Mouse (Mus musculus): ENCODE results near the gene Clcn6. TPM values are rescaled to one million over a fixed set of nuclear protein-coding genes. Genes with fewer than 3 reads are reported as not detected.

Clcn6 gene
- polyA plus RNA-seq, 1 experiment from 2014 or later: 2.4 TPM

- peaks cover 9% of the 10 kb centered on the region for H3K4me1 ChIP-seq
These were observed 72.9 kb downstream of the Clcn6 start for GRCm38 (mm10) chr4:147965712-147966111.

GRCm38 (mm10) chr4:147963623-147964022, 75.0 kb downstream of the Clcn6 start:
- peaks cover 11% of the 10 kb centered on the region; the same call in 1 of the 2 replicates for H3K27me3 ChIP-seq (replicated peaks)
- no peak overlapping the region for H3K4me3 ChIP-seq
- 76% methylated on average over 15 of the region's 15 CpGs for WGBS (ENCODE audit: insufficient replicate concordance)
- H3K27ac ChIP-seq: no peak overlapping the region
- no peaks in the 10 kb centered on the region for H3K9me3 ChIP-seq (replicated peaks)
- H3K4me2 ChIP-seq: no peak overlapping the region
- H3K36me3 ChIP-seq: no peaks in the 10 kb centered on the region
- ATAC-seq: no peak
- H3K4me1 ChIP-seq: no peaks in the 10 kb centered on the region
- no peak overlapping the region for H3K9ac ChIP-seq

More at GRCm38 (mm10) chr4:147965712-147966111, 72.9 kb downstream of the Clcn6 start:
- no peaks in the 10 kb centered on the region for H3K36me3 ChIP-seq
- H3K4me2 ChIP-seq: no peak overlapping the region
- ATAC-seq: no peak
- H3K4me3 ChIP-seq: no peak overlapping the region
- no peak overlapping the region for H3K9ac ChIP-seq
- H3K9me3 ChIP-seq (replicated peaks): no peaks in the 10 kb centered on the region
- no peak overlapping the region for H3K27ac ChIP-seq
- H3K27me3 ChIP-seq (replicated peaks): peaks cover 14% of the 10 kb centered on the region; the same call in 1 of the 2 replicates
- 59% methylated on average over 7 of the region's 7 CpGs for WGBS (ENCODE audit: insufficient replicate concordance)

- no peaks in the 10 kb centered on the region for H3K9me3 ChIP-seq (replicated peaks)
- no peak overlapping the region for H3K4me2 ChIP-seq
- no peaks in the 10 kb centered on the region for H3K4me1 ChIP-seq
- H3K4me3 ChIP-seq: no peak overlapping the region
- no peak overlapping the region for H3K9ac ChIP-seq
- no peak for ATAC-seq
- H3K36me3 ChIP-seq: no peaks in the 10 kb centered on the region
- peaks cover 11% of the 10 kb centered on the region; the same call in 1 of the 2 replicates for H3K27me3 ChIP-seq (replicated peaks)
- H3K27ac ChIP-seq: no peak overlapping the region
- 56% methylated on average over 6 of the region's 6 CpGs for WGBS (ENCODE audit: insufficient replicate concordance)
These were observed 75.8 kb downstream of the Clcn6 start for GRCm38 (mm10) chr4:147962781-147963180.

- ATAC-seq: peak; percentile 57
- WGBS (ENCODE audit: insufficient replicate concordance): 28% methylated on average over 6 of the region's 6 CpGs
- peaks cover 11% of the 10 kb centered on the region; the same call in 1 of the 2 replicates for H3K27me3 ChIP-seq (replicated peaks)
These were observed 78.5 kb downstream of the Clcn6 start for GRCm38 (mm10) chr4:147959881-147960831.

GRCm38 (mm10) chr4:147957141-147957540, 81.5 kb downstream of the Clcn6 start:
- no peak for ATAC-seq
- Histone ChIP-seq H3K4me3 (no peak overlapping the region), H3K4me2 (no peak overlapping the region), H3K4me1 (no peaks in the 10 kb centered on the region), H3K9me3 (replicated peaks) (no peaks in the 10 kb centered on the region), H3K36me3 (no peaks in the 10 kb centered on the region), H3K27ac (no peak overlapping the region), H3K9ac (no peak overlapping the region), H3K27me3 (replicated peaks) (peaks cover 5% of the 10 kb centered on the region; the same call in 1 of the 2 replicates)
- WGBS (ENCODE audit: insufficient replicate concordance): 39% methylated on average over 11 of the region's 11 CpGs

More at GRCm38 (mm10) chr4:147959881-147960831, 78.5 kb downstream of the Clcn6 start:
- Histone ChIP-seq H3K4me3 (no peak overlapping the region), H3K4me2 (no peak overlapping the region), H3K9ac (no peak overlapping the region), H3K27ac (no peak overlapping the region), H3K9me3 (replicated peaks) (no peaks in the 10 kb centered on the region), H3K36me3 (no peaks in the 10 kb centered on the region), H3K4me1 (no peaks in the 10 kb centered on the region)

Other genes with a start within 250 kb of the Clcn6 start
- 7.2 and 8.3 TPM in 2 replicates for gene Zfp984, start 229.0 kb downstream of the Clcn6 start, polyA plus RNA-seq (2016; fragmentation: Nextera tagmentation; extraction: Ambion mirVana)
- gene Zfp933, start 190.5 kb downstream of the Clcn6 start, polyA plus RNA-seq (2016; fragmentation: Nextera tagmentation; extraction: Ambion mirVana): 1.4 and 1.5 TPM in 2 replicates
- 34.6 and 36.0 TPM in 2 replicates for gene Miip, start 170.0 kb downstream of the Clcn6 start, polyA plus RNA-seq (2016; fragmentation: Nextera tagmentation; extraction: Ambion mirVana)
- 3.8 and 4.1 TPM in 2 replicates for gene Fv1, start 169.8 kb downstream of the Clcn6 start, polyA plus RNA-seq (2016; fragmentation: Nextera tagmentation; extraction: Ambion mirVana)
- 25.4 and 27.1 TPM in 2 replicates for gene Mfn2, start 134.1 kb downstream of the Clcn6 start, polyA plus RNA-seq (2016; fragmentation: Nextera tagmentation; extraction: Ambion mirVana)
- 26.4 TPM in 2 replicates for gene Plod1, start 102.1 kb downstream of the Clcn6 start, polyA plus RNA-seq (2016; fragmentation: Nextera tagmentation; extraction: Ambion mirVana)
- gene 2510039O18Rik, start 97.9 kb downstream of the Clcn6 start, polyA plus RNA-seq (2016; fragmentation: Nextera tagmentation; extraction: Ambion mirVana): 19.1 and 21.0 TPM in 2 replicates
- not detected in 2 replicates for gene Nppb, start 53.0 kb downstream of the Clcn6 start, polyA plus RNA-seq (2016; fragmentation: Nextera tagmentation; extraction: Ambion mirVana)
- gene Nppa, start 38.1 kb downstream of the Clcn6 start, polyA plus RNA-seq (2016; fragmentation: Nextera tagmentation; extraction: Ambion mirVana): 1.3 and 2.0 TPM in 2 replicates
- 14.0 and 14.7 TPM in 2 replicates for gene Mthfr, start 256 bp upstream of the Clcn6 start, polyA plus RNA-seq (2016; fragmentation: Nextera tagmentation; extraction: Ambion mirVana)
- 12.3 and 12.5 TPM in 2 replicates for gene Agtrap, start 49.2 kb upstream of the Clcn6 start, polyA plus RNA-seq (2016; fragmentation: Nextera tagmentation; extraction: Ambion mirVana)
- 24.2 and 25.5 TPM in 2 replicates for gene Mad2l2, start 91.6 kb upstream of the Clcn6 start, polyA plus RNA-seq (2016; fragmentation: Nextera tagmentation; extraction: Ambion mirVana)
- gene Draxin, start 91.9 kb upstream of the Clcn6 start, polyA plus RNA-seq (2016; fragmentation: Nextera tagmentation; extraction: Ambion mirVana): 0.08 TPM in 2 replicates
- 20.5 and 28.7 TPM in 2 replicates for gene Fbxo6, start 113.3 kb upstream of the Clcn6 start, polyA plus RNA-seq (2016; fragmentation: Nextera tagmentation; extraction: Ambion mirVana)
- gene Fbxo44, start 121.7 kb upstream of the Clcn6 start, polyA plus RNA-seq (2016; fragmentation: Nextera tagmentation; extraction: Ambion mirVana): 1.6 and 1.7 TPM in 2 replicates
- 0.43 and 0.50 TPM in 2 replicates for gene Fbxo2, start 121.8 kb upstream of the Clcn6 start, polyA plus RNA-seq (2016; fragmentation: Nextera tagmentation; extraction: Ambion mirVana)
- gene Disp3, start 249.1 kb upstream of the Clcn6 start, polyA plus RNA-seq (2016; fragmentation: Nextera tagmentation; extraction: Ambion mirVana): 0.07 and 0.11 TPM in 2 replicates

All from liver, embryonic 12.5 days (tissue).